Mouse (Mus musculus) brain, embryonic 14.5 days (tissue): ENCODE data around the gene Ms4a6d.

Source experiments
- CTCF ChIP-seq: fragments of 200-500 bp; IDR thresholded peaks from 2 replicates; pipeline ENCODE4 v1.5.1; 2012; ENCODE audit warnings: inconsistent platforms, mild to moderate bottlenecking, moderate library complexity, borderline replicate concordance; ENCODE audit not compliant: insufficient read depth, insufficient read length; ENCODE audit errors: extremely low read depth
- POLR2A ChIP-seq: fragments of 200-500 bp; IDR thresholded peaks from 2 replicates; pipeline ENCODE4 v1.6.1; 2012; ENCODE audit warnings: mild to moderate bottlenecking, inconsistent platforms, borderline replicate concordance; ENCODE audit not compliant: poor library complexity, insufficient read depth, insufficient read length, severe bottlenecking; ENCODE audit errors: extremely low read depth

DNA sequence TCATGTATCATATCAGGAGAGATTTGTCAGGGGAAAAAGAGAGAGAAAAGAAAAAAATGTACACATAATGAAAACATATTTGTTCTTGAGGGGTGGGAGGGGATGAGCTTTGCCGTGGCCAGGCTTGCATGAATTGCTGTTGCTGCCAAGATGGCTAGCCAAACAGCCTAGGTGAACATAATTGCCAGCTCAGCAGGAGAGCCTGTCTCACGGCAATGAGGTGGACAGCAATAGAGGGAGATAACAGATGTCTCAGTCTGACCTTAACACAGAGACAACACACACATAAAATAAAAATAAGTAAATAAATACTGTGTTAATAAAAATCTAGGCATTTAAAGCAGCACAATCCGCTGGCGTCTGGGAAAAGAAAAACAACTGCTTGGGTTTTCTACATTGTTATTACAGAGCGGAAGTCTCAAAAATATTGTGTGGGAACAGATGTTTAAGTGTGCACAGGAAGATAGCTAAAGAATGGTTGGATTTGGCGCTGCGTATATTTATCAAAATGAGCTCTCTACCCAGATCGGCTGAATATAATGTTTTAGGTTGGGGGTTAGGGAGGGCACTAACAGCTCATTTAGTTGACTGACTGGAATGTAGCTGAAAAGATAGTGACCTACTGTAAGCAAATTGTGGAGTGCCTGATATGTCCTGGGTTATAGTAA lies 9.3 kb upstream of the Ms4a6d start:
- TF ChIP-seq CTCF: no peak
- TF ChIP-seq POLR2A: no peak
